Mouse (Mus musculus) liver, embryonic 14.5 days (tissue): ENCODE results near the gene Ctnnd1. TPM values are rescaled to one million over a fixed set of nuclear protein-coding genes. Genes with fewer than 3 reads are reported as not detected.

ENCODE experiments used
- ATAC-seq: fragments of 200-750 bp; cut with Nextera tagmentation; 2 replicates; pipeline ENCODE4 v1.8.0; 2017; ENCODE audit warnings: moderate number of reproducible peaks, mild to moderate bottlenecking, moderate library complexity; ENCODE audit not compliant: insufficient read depth
- DNase-seq, 3 experiments: peaks; one replicate each; pipeline ENCODE4 v3.0.0-alpha.2; 2012 to 2013; ENCODE audit warnings: low read depth in 3 of 3, low spot score in 3 of 3
- H3K27ac ChIP-seq: fragments of 300-500 bp; sonication (generic); 2 replicates; pipeline ENCODE4 v1.5.1; 2014; ENCODE audit warnings: moderate library complexity, mild to moderate bottlenecking, control low read depth, inconsistent platforms
- H3K27me3 ChIP-seq: fragments of 300-500 bp; sonication (generic); 2 replicates; pipeline ENCODE4 v1.6.1; 2014; ENCODE audit warnings: mild to moderate bottlenecking, low read length, moderate library complexity; ENCODE audit not compliant: control insufficient read depth, insufficient read depth
- H3K36me3 ChIP-seq: fragments of 300-500 bp; sonication (generic); replicated peaks from 2 replicates; pipeline ENCODE4 v1.6.1; 2014; ENCODE audit warnings: low read depth; ENCODE audit not compliant: control insufficient read depth, insufficient read depth
- H3K4me1 ChIP-seq, 2 experiments: fragments of 200-500 bp in 1 of 2; fragments of 300-500 bp in 1 of 2; sonication (generic) in 1 of 2; replicated peaks; 2 replicates each; pipeline ENCODE4 v1.6.1; 2012 to 2014; ENCODE audit warnings: antibody characterized with exemption in 1 of 2, inconsistent platforms in 1 of 2, low read length in 1 of 2; ENCODE audit not compliant: control insufficient read depth in 2 of 2, insufficient read depth in 2 of 2
- H3K4me2 ChIP-seq: fragments of 300-500 bp; sonication (generic); 2 replicates; pipeline ENCODE4 v1.6.1; 2014; ENCODE audit warnings: low read depth, mild to moderate bottlenecking, control low read depth, moderate library complexity
- H3K4me3 ChIP-seq, 2 experiments: fragments of 200-500 bp in 1 of 2; fragments of 300-500 bp in 1 of 2; sonication (generic) in 1 of 2; 2 replicates each; pipeline ENCODE4 v1.5.1; 2012 to 2014; ENCODE audit warnings: low read depth in 2 of 2, low read length in 2 of 2, mild to moderate bottlenecking in 2 of 2, control low read depth in 1 of 2, inconsistent platforms in 1 of 2, moderate library complexity in 1 of 2; ENCODE audit not compliant: insufficient read depth in 1 of 2
- H3K9ac ChIP-seq: fragments of 300-500 bp; sonication (generic); replicated peaks from 2 replicates; pipeline ENCODE4 v1.6.1; 2014; ENCODE audit warnings: mild to moderate bottlenecking, control low read depth, moderate library complexity
- H3K9me3 ChIP-seq: fragments of 300-500 bp; sonication (generic); 2 replicates; pipeline ENCODE4 v1.6.1; 2016; ENCODE audit warnings: low read length, mixed read lengths; ENCODE audit not compliant: control insufficient read depth
- CTCF ChIP-seq: IDR thresholded peaks from 2 replicates; pipeline ENCODE4 v1.5.1; 2016; ENCODE audit warnings: antibody characterized with exemption, low read depth, control low read depth
- EP300 ChIP-seq: IDR thresholded peaks from 2 replicates; pipeline ENCODE4 v1.6.1; 2016; ENCODE audit warnings: antibody characterized with exemption, low read depth
- WGBS: fragments of 180-500 bp; shearing (Covaris S2); extraction: QIAGEN DNeasy Blood & Tissue Kit; methylation state at CpG from one replicate; pipeline ENCODE4 v1.1.7; 2014; ENCODE audit not compliant: insufficient replicate concordance; 5-methylcytosine and 5-hydroxymethylcytosine counted together
- polyA plus RNA-seq, 2 experiments: library from polyadenylated mRNA; depleted of rRNA in 1 of 2; stranded (reverse) in 1 of 2; unstranded in 1 of 2; fragments of >200 nt; fragmentation: Nextera tagmentation in 1 of 2; extraction: Ambion mirVana in 1 of 2; gene quantifications; 2 replicates each; pipeline versions ENCODE4 v1.2.1 to v1.2.3; 2012 to 2014

Gene Ctnnd1
- polyA plus RNA-seq, 2 experiments: 8.5 to 16.0 TPM

- no peak for DNase-seq
- Histone ChIP-seq H3K4me1 (peaks cover 6 to 8% of the 10 kb centered on the region in 2 experiments; a peak in 2 of 4 replicates), H3K36me3 (no peaks in the 10 kb centered on the region), H3K27me3 (no peaks in the 10 kb centered on the region), H3K4me3 (no peak overlapping the region), H3K9ac (no peak overlapping the region), H3K4me2 (no peak overlapping the region), H3K27ac (no peak overlapping the region), H3K9me3 (no peaks in the 10 kb centered on the region)
- ATAC-seq: no peak
- WGBS: 80% methylated on average over 6 of the region's 6 CpGs
- TF ChIP-seq EP300 (no peak), CTCF (no peak)
Observed at GRCm38 (mm10) chr2:84647051-84647568, 3.5 kb downstream of the Ctnnd1 start.

GRCm38 (mm10) chr2:84646138-84646537 is 4.4 kb downstream of the Ctnnd1 start:
- ATAC-seq (no peak), DNase-seq (no peak)
- H3K36me3 ChIP-seq: no peaks in the 10 kb centered on the region
- no peaks in the 10 kb centered on the region for H3K27me3 ChIP-seq
- H3K27ac ChIP-seq: no peak overlapping the region
- H3K4me1 ChIP-seq: peaks cover 6 to 8% of the 10 kb centered on the region in 2 experiments; a peak in 2 of 4 replicates
- no peak overlapping the region for H3K9ac ChIP-seq
- no peaks in the 10 kb centered on the region for H3K9me3 ChIP-seq
- H3K4me2 ChIP-seq: no peak overlapping the region
- 72% methylated on average over 1 of the region's 1 CpGs for WGBS
- no peak overlapping the region for H3K4me3 ChIP-seq
- TF ChIP-seq CTCF (no peak), EP300 (no peak)

GRCm38 (mm10) chr2:84640833-84641232 is 9.7 kb downstream of the Ctnnd1 start:
- ATAC-seq: no peak
- no peak for TF ChIP-seq EP300
- TF ChIP-seq CTCF: no peak
- Histone ChIP-seq H3K9me3 (no peaks in the 10 kb centered on the region), H3K9ac (no peak overlapping the region), H3K27me3 (no peaks in the 10 kb centered on the region), H3K36me3 (no peaks in the 10 kb centered on the region), H3K4me2 (no peak overlapping the region), H3K4me3 (no peak overlapping the region), H3K4me1 (peaks cover 6 to 16% of the 10 kb centered on the region in 2 experiments), H3K27ac (no peak overlapping the region)
- DNase-seq: no peak

GRCm38 (mm10) chr2:84638428-84639220 is 11.9 kb downstream of the Ctnnd1 start:
- Histone ChIP-seq H3K9me3 (no peaks in the 10 kb centered on the region), H3K4me1 (peaks cover 9 to 30% of the 10 kb centered on the region in 2 experiments)
- no peak for DNase-seq

GRCm38 (mm10) chr2:84637452-84638165 is 13.0 kb downstream of the Ctnnd1 start:
- no peak for DNase-seq
- H3K9ac ChIP-seq: no peak overlapping the region
- WGBS: 47% methylated on average over 6 of the region's 7 CpGs

More at GRCm38 (mm10) chr2:84638428-84639220, 11.9 kb downstream of the Ctnnd1 start:
- Histone ChIP-seq H3K4me2 (no peak overlapping the region; the same call in 1 of the 2 replicates), H3K4me3 (no peak overlapping the region), H3K27me3 (no peaks in the 10 kb centered on the region), H3K9ac (no peak overlapping the region), H3K27ac (no peak overlapping the region), H3K36me3 (no peaks in the 10 kb centered on the region)
- TF ChIP-seq CTCF (no peak), EP300 (no peak)
- 31% methylated on average over 5 of the region's 5 CpGs for WGBS
- no peak for ATAC-seq

More at GRCm38 (mm10) chr2:84637452-84638165, 13.0 kb downstream of the Ctnnd1 start:
- Histone ChIP-seq H3K4me1 (peaks cover 18 to 37% of the 10 kb centered on the region in 2 experiments), H3K4me3 (no peak overlapping the region), H3K9me3 (no peaks in the 10 kb centered on the region), H3K36me3 (no peaks in the 10 kb centered on the region), H3K4me2 (no peak overlapping the region; the same call in 1 of the 2 replicates), H3K27me3 (no peaks in the 10 kb centered on the region), H3K27ac (no peak overlapping the region)
- no peak for TF ChIP-seq CTCF
- no peak for TF ChIP-seq EP300
- ATAC-seq: no peak
